Mouse (Mus musculus) bone marrow, adult 2 months (tissue): ENCODE measurements at regions not wholly inside any gene's neighbourhood (a gene's known extent, or its start where the extent isn't known, plus 50 kb on each side); places are given as distances from the start of the nearest gene placed in this dataset.

Source experiments
- H3K27ac ChIP-seq: fragments of 200-500 bp; 2 replicates; pipeline ENCODE4 v1.5.1; 2012; ENCODE audit warnings: low read depth, mild to moderate bottlenecking, control low read depth, inconsistent platforms, low read length; ENCODE audit not compliant: control insufficient read depth, poor library complexity, insufficient read depth
- H3K4me1 ChIP-seq: fragments of 200-500 bp; 2 replicates; pipeline ENCODE4 v1.6.1; 2011; ENCODE audit warnings: low read length; ENCODE audit not compliant: control insufficient read depth, insufficient read depth
- H3K4me3 ChIP-seq: fragments of 200-500 bp; replicated peaks from 2 replicates; pipeline ENCODE3; 2011; ENCODE audit warnings: mild to moderate bottlenecking, low read depth, low read length, control low read depth; ENCODE audit not compliant: control insufficient read depth
- CTCF ChIP-seq: fragments of 200-500 bp; IDR thresholded peaks from 2 replicates; pipeline ENCODE4 v1.5.1; 2011; ENCODE audit warnings: low read length, control low read depth; ENCODE audit not compliant: control insufficient read depth, insufficient read depth
- POLR2A ChIP-seq: fragments of 200-500 bp; IDR thresholded peaks from 2 replicates; pipeline ENCODE4 v1.6.1; 2011; ENCODE audit warnings: low read depth, mild to moderate bottlenecking, control low read depth, low read length, borderline replicate concordance; ENCODE audit not compliant: control insufficient read depth
- WGBS: fragments of 180-500 bp; shearing (Covaris S2); methylation state at CpG from one replicate; pipeline ENCODE4 v1.1.7; 2018; 5-methylcytosine and 5-hydroxymethylcytosine counted together

DNA sequence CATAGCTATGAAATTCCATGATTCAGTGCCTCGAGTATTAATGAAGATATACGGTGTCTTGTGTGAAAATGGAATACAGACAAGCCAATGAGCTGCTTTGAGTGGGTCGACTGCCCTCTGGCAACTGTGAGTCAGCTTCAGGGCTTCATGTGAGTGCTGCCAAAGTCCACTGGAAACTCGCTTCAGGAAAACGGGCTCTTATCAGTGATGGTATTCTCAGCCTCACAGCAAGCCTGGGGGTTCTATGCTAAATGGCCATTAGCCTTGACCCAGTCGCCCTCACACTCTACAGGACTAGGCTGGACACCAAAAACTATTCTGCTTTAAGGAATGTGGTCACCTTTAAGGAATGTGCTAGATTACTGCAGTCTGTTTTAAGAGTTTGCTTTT lies 477.8 kb downstream of the Efnb2 start:
- H3K27ac ChIP-seq: no peak overlapping the region
- H3K4me3 ChIP-seq: no peak overlapping the region
- TF ChIP-seq POLR2A (no peak), CTCF (no peak)
- 68% methylated on average over 6 of the region's 6 CpGs for WGBS
- H3K4me1 ChIP-seq: no peaks in the 10 kb centered on the region

DNA sequence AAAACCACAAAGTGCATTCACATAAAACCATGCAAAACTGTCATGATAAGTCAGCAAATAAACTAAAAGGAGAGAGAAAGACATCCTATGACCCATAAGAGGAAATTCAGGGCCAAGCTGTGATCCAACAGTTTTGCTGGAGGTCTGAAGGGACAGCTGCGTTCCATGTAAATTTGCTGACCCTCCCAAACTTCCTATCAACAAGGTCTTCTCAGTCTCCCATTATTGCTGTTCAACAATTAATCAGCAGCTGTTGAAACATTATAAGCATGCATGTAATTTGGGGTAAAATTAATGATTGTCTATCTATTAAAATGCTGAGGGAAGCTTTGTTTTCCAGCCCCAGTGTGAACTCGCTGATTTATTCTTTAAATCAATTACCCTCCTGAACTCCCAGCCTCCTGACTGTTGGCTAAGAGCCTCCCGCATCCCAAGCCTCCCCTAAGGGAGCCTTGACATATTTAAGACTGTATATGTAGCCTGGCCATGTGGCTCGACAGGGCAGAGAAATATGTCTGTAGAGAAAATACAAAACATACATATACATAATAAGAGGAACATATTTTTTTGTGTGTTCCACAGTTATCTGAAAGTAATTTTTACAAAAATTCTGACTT lies 478.3 kb downstream of the Efnb2 start:
- WGBS: 76% methylated on average over 4 of the region's 4 CpGs
- TF ChIP-seq CTCF (no peak), POLR2A (no peak)
- Histone ChIP-seq H3K4me3 (no peak overlapping the region), H3K4me1 (no peaks in the 10 kb centered on the region), H3K27ac (no peak overlapping the region)

DNA sequence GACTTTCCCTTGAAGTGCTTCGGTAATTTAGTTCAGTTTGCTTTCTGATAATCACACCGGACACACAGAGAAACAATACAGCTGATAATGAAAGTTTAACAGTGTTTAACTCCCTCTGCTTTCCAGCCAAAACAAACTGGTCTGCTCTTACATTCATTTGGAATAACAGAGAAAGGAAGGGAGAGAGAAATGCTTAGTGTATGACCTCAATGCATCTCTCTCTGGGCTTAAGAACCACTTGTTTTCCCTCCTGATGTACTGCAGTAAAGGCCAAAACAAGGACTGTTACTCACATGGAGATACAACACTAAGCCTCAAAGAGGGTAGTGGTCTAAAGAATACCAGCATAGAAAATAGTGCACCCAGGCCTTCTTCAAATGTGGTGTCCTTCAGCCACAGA lies 478.9 kb downstream of the Efnb2 start:
- TF ChIP-seq POLR2A (no peak), CTCF (no peak)
- H3K4me1 ChIP-seq: no peaks in the 10 kb centered on the region
- WGBS: 81% methylated on average over 2 of the region's 2 CpGs
- no peak overlapping the region for H3K4me3 ChIP-seq
- no peak overlapping the region for H3K27ac ChIP-seq

DNA sequence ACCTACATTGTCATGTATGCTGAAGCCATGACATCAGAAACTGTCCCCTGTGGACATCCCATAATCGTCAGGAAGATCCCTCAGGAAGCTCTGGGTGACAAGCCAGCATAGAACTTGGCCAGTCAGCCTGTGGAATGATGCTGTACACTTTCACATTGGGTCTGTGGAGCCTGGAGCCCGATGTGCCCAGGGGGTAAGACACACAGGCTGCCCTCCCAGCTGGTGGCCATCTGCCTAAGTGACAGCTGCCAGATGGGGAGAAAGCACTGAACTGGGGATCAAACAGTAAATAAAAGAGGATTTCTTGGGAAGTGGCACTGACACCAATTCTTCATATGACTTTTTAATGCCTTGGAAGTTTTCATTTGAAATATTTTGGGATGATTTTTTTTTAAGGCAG lies 486.8 kb downstream of the Efnb2 start:
- 44% methylated on average over 2 of the region's 2 CpGs for WGBS
- Histone ChIP-seq H3K4me1 (no peaks in the 10 kb centered on the region), H3K27ac (no peak overlapping the region), H3K4me3 (no peak overlapping the region)
- TF ChIP-seq CTCF (no peak), POLR2A (no peak)

DNA sequence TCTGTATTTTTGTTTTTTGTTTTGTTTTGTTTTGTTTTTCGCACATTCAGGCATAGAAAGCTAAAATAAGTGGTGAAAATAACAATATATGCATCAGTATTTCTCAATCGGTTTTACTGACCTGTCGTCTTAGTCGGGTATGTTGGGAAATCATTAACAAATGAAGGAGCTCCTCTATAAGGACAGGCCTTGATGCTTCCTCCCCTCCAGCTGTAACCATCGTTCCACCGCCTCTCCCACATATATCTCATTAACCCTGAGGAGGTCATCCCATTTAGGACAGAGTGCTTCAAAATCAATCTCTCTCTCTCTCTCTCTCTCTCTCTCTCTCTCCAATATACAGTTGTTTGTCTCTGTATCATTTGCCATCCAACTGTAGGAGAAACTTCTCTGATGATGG lies 492.4 kb downstream of the Efnb2 start:
- Histone ChIP-seq H3K27ac (no peak overlapping the region), H3K4me1 (no peaks in the 10 kb centered on the region), H3K4me3 (no peak overlapping the region)
- WGBS: 73% methylated on average over 6 of the region's 6 CpGs
- no peak for TF ChIP-seq POLR2A
- TF ChIP-seq CTCF: no peak

DNA sequence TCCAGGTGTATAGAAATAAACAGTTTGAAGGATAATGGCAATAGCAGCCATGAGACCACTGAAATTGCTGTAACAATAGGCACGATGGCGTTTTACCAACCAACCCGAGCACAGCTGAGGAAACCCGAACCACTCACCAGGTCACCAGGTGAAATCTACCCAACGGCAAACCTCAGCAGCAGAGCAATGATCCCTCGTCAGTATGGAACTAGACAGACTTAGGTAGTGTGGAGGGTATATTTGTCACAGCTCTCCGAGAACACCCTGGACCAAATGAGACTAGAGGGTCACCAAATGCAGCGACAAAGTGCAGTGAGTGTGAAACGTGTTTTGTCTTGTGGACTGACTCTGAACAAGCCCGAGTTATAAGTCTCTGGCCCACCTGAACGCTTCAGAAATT lies 492.8 kb downstream of the Efnb2 start:
- no peak overlapping the region for H3K27ac ChIP-seq
- no peak for TF ChIP-seq CTCF
- TF ChIP-seq POLR2A: no peak
- no peak overlapping the region for H3K4me3 ChIP-seq
- 78% methylated on average over 11 of the region's 11 CpGs for WGBS
- no peaks in the 10 kb centered on the region for H3K4me1 ChIP-seq

DNA sequence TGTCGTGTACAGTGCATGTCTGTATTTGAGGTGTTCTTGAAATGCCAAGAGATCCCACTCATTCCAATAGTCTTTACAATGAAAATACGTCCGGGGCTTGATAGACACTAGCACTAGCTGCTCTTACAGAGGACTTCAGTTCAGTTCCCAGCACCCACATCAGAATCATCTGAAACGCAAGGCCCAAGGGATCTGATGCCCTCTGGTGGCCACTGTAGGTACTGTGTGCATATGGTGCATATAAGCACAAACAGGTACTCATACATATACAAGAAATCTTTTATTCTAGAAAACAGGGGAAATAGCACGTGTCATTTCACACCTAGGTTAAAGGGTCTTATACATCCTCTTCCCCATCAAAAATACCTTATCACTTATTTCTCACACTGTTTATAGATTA lies 513.5 kb downstream of the Efnb2 start:
- no peak for TF ChIP-seq POLR2A
- peak; percentile 20; the same call in 1 of the 2 replicates for TF ChIP-seq CTCF
- H3K27ac ChIP-seq: no peak overlapping the region

DNA sequence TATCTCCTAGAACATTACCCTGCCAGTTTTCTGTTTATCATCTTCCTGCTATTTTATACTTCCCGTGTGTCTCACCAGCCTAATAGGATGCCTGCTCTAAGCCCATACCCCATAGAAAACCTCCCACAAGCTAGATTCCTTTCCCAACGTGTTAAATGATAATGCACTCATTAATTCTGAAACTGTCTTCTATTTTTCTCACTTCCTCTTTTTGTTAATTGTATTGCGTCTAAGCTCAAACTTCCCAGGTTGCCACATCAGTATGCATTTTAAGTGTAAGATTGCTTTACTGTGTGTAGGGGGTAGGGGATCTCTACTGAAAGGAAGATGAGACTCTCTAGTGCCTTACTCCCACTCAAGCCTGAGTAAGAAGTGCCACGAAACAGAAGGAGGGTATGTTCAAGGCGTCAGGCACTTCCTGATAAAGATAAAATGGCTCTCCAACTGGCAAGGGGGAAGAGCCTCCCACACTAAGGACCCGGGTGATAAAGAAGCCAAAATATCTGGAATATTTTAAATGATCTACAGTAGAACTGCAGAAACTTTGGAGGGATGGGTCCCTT lies 518.0 kb downstream of the Efnb2 start:
- TF ChIP-seq POLR2A (no peak), CTCF (no peak)
- Histone ChIP-seq H3K27ac (no peak overlapping the region), H3K4me3 (no peak overlapping the region), H3K4me1 (no peaks in the 10 kb centered on the region; the same call in 1 of the 2 replicates)
- WGBS: 21% methylated on average over 6 of the region's 6 CpGs

More for the DNA sequence above, 513.5 kb downstream of the Efnb2 start:
- 79% methylated on average over 5 of the region's 5 CpGs for WGBS
- Histone ChIP-seq H3K4me1 (no peaks in the 10 kb centered on the region; the same call in 1 of the 2 replicates), H3K4me3 (no peak overlapping the region)
